Mouse (Mus musculus): ENCODE measurements around the gene Coa5. TPM values are rescaled to one million over a fixed set of nuclear protein-coding genes. Genes with fewer than 3 reads are reported as not detected.

Gene Coa5
- 74.4 and 75.4 TPM in 2 replicates for polyA plus RNA-seq (2016; fragmentation: Nextera tagmentation; extraction: Ambion mirVana)

DNA sequence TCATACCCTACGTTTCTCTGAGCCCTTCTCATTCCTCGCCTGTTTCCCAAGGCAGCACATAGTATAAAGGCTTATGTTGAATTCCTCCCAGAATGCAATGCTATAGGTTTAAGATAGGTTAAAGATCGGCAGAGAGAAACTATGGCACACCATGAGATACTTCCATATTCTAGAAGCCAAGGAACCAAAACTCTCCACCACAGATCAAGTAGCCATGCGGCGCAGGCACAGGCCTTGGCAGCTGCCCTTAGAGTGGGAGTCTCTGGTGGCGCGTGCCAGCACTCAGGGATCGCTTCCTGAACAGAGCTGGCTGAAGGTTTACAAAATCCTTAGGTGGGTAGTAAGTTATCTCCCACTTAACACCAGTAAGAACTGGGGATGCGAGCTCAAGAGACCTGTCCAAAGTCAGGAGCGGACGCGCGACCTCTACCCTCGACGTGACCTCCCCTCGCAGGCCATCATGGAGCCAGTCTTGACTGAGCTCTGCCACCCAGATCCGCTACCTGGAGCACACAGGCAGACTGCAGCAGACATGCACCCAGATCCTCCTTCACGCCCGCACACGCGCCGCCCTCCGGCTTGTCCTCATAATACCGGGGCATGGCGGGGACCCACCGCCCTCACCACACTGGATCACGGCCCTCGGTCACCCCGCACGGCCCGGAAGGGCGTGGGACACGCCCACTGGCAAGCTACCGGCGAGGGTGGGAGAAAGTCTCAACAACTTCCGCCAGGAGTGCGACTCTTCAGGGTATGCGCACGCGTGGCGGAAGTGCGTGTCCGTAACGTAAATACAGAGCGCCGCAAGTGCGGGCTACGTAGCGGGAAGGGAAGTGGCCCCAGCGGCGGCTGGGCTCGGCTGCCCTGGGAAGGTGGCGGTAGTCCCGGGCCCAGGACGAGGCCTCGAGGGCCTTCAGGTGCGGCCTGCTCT lies at the start of gene Coa5, which contains the start of gene Unc50:
TSS of gene Coa5 (minus strand) at position 738 of the 931 bp plus-strand sequence.
TSS of gene Unc50 (plus strand) at position 774 of the 931 bp plus-strand sequence.
- H3K4me1 ChIP-seq (replicated peaks), result peaks cover 21% of the 10 kb centered on the region
- peak; percentile 98 for ATAC-seq (ENCODE audit: insufficient number of reproducible peaks, low FRiP score)
- no peaks in the 10 kb centered on the region for H3K9me3 ChIP-seq (replicated peaks)
- peaks cover 49% of the 10 kb centered on the region for H3K36me3 ChIP-seq
- peak within 1 kb of the TSS; percentile 91 for H3K9ac ChIP-seq
- 2% methylated on average over 57 of the region's 57 CpGs for WGBS
- H3K27me3 ChIP-seq (replicated peaks), result no peaks in the 10 kb centered on the region
- H3K4me3 ChIP-seq, result peak within 1 kb of the TSS; percentile 96
- peak within 1 kb of the TSS; percentile 71 for H3K27ac ChIP-seq (ENCODE audit: poor library complexity, severe bottlenecking)
- H3K4me2 ChIP-seq, result peak within 1 kb of the TSS; percentile 85

DNA sequence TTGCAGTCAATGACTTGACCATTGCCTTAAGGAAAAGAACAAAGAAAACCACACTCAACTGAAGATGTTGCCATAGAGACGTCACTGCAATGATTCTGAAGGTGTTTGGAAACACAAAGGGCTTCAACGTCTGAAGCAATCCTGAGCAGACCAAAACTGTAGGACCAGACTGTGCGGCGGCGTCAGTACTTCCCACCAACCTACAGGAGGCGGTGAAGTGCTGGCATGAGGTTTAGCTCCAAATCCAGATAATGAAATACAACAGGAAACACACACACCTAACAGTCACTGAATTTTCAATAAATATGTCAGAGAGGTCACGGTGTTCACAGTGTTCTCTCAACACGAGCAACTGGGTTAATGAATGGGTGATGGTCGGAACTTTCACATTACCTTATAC lies 49.2 kb upstream of the Coa5 start:
- no peaks in the 10 kb centered on the region for H3K27me3 ChIP-seq (replicated peaks)
- no peak overlapping the region for H3K4me2 ChIP-seq
- 72% methylated on average over 9 of the region's 9 CpGs for WGBS
- no peak overlapping the region for H3K4me3 ChIP-seq
- H3K36me3 ChIP-seq, result no peaks in the 10 kb centered on the region
- ATAC-seq (ENCODE audit: insufficient number of reproducible peaks, low FRiP score), result no peak
- peaks cover 21% of the 10 kb centered on the region for H3K4me1 ChIP-seq (replicated peaks)
- H3K9ac ChIP-seq, result no peak overlapping the region
- H3K27ac ChIP-seq (ENCODE audit: poor library complexity, severe bottlenecking), result no peak overlapping the region
- no peaks in the 10 kb centered on the region for H3K9me3 ChIP-seq (replicated peaks)

DNA sequence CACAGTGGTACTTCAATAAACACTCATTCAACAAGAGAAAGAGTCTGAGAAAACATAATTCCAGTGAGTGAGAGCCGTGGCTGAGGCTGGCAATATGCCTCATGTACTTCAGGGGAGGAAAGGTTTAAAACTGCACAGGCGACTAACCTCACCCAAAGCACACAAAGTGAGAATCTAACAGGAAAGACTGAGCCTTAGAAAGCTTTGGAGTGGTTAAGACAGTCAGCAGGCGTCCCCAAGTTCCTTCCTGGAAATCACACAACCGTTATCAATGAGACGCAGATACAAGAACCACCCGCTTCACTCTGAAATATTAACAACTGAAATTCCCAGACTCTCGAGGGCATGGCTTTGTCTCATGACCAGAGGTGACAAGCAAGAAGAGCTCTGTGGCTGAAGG lies 48.5 kb upstream of the Coa5 start:
- WGBS, result 33% methylated on average over 7 of the region's 7 CpGs
- Histone ChIP-seq H3K4me2 (peak overlapping the region; percentile 49), H3K9me3 (replicated peaks) (no peaks in the 10 kb centered on the region), H3K36me3 (no peaks in the 10 kb centered on the region), H3K9ac (no peak overlapping the region), H3K4me3 (no peak overlapping the region), H3K27ac (ENCODE audit: poor library complexity, severe bottlenecking) (0 out of 2 replicates have a peak overlapping the region, but pooled peaks have one; percentile 1), H3K4me1 (replicated peaks) (peaks cover 25% of the 10 kb centered on the region), H3K27me3 (replicated peaks) (no peaks in the 10 kb centered on the region)
- 0 out of 2 replicates have a peak, but pooled peaks have one; percentile 22 for ATAC-seq (ENCODE audit: insufficient number of reproducible peaks, low FRiP score)

DNA sequence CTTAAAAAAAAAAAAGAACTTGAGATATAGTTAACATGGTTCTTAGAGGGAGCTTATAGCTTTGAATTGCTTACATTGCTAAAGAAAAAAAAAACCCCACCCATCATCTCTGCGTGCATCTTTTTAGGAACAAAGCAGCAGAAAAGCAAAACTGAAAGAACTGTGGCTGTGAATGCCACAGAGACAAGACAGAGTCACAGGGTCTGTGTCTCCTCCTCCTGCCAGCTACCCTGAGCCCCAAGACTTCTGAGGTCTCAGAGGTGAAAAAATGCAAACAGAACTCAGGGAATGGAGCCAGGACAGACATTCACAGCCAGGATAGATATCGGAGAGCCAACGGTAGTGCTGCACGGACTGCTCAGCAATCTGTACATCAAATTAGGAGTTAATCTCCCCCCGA lies 48.0 kb upstream of the Coa5 start:
- Histone ChIP-seq H3K4me2 (peak overlapping the region; percentile 49), H3K36me3 (no peaks in the 10 kb centered on the region), H3K4me3 (no peak overlapping the region), H3K4me1 (replicated peaks) (peaks cover 25% of the 10 kb centered on the region), H3K9ac (no peak overlapping the region), H3K9me3 (replicated peaks) (no peaks in the 10 kb centered on the region), H3K27ac (ENCODE audit: poor library complexity, severe bottlenecking) (0 out of 2 replicates have a peak overlapping the region, but pooled peaks have one; percentile 1), H3K27me3 (replicated peaks) (no peaks in the 10 kb centered on the region)
- 49% methylated on average over 5 of the region's 5 CpGs for WGBS
- 0 out of 2 replicates have a peak, but pooled peaks have one; percentile 45 for ATAC-seq (ENCODE audit: insufficient number of reproducible peaks, low FRiP score)

DNA sequence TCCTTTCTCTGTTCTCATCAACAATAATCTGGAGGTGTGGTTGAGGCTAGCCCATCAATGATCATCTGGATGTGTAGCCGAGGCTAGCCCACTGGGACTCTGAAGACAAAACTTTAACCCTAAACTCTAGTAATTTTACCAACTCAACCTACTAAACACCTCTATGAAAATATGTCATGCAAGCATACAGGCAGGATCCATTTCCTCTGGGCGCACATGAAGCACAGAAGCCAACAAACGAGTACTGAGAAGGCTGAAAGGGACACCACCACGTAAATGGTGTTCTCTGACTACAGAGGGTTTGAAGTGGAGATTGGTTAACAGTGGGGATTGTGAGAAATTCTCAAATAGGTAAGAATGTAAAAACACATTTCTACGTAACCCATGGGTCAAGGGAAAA lies 47.3 kb upstream of the Coa5 start:
- no peak for ATAC-seq (ENCODE audit: insufficient number of reproducible peaks, low FRiP score)
- 89% methylated on average over 5 of the region's 5 CpGs for WGBS
- no peak overlapping the region for H3K4me3 ChIP-seq
- no peak overlapping the region for H3K4me2 ChIP-seq
- H3K27ac ChIP-seq (ENCODE audit: poor library complexity, severe bottlenecking), result no peak overlapping the region
- no peak overlapping the region for H3K9ac ChIP-seq
- H3K36me3 ChIP-seq, result no peaks in the 10 kb centered on the region
- H3K27me3 ChIP-seq (replicated peaks), result no peaks in the 10 kb centered on the region
- peaks cover 25% of the 10 kb centered on the region for H3K4me1 ChIP-seq (replicated peaks)
- H3K9me3 ChIP-seq (replicated peaks), result no peaks in the 10 kb centered on the region

DNA sequence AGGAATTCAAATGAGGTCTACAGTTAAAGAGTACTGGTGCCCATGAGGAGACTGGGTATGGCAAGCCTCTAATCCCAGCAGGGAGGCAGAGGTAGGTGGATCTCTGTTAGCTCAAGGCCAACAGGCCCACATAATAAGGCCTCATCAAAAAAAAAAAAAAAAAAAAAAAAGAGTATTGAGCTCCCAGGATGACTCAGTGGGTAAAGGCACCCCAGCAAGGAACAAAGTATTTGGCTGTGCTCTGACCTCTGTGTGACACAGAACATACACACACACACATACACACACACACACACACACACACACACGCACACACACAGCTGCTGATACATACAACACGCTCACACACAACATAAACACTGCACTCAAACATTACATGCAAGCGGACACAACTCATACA lies 45.4 kb upstream of the Coa5 start:
- no peak overlapping the region for H3K27ac ChIP-seq (ENCODE audit: poor library complexity, severe bottlenecking)
- no peak for ATAC-seq (ENCODE audit: insufficient number of reproducible peaks, low FRiP score)
- H3K4me2 ChIP-seq, result no peak overlapping the region
- no peaks in the 10 kb centered on the region for H3K9me3 ChIP-seq (replicated peaks)
- H3K4me1 ChIP-seq (replicated peaks), result peaks cover 25% of the 10 kb centered on the region
- H3K4me3 ChIP-seq, result no peak overlapping the region
- no peak overlapping the region for H3K9ac ChIP-seq
- WGBS, result 85% methylated on average over 3 of the region's 3 CpGs
- no peaks in the 10 kb centered on the region for H3K36me3 ChIP-seq
- no peaks in the 10 kb centered on the region for H3K27me3 ChIP-seq (replicated peaks)

DNA sequence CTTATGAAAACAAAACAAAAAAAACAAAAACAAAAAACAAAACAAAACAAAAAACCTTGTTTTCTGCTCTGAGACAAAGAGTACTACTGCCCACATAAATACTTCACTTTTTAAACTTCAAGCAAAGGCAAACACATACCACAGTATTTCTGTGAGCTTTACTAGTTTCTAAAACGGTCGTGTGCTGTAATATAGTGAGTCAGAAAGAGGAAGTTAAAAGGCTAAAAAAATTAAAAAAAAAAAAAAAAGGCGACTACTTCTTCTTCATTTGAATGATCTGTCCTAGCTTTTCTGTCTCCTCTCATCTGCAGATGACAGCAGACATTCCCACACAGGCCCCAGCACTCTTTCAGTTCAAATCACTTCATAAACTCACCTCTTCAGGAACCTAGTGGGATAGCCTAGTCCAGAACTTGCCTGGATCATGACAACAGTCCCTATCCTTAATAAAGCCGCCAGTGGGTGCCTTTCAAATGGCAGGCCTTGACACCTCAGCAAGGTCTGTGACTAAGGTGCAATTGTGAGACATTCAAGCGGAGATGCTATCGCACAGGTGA lies 44.8 kb upstream of the Coa5 start:
- Histone ChIP-seq H3K9me3 (replicated peaks) (no peaks in the 10 kb centered on the region), H3K4me1 (replicated peaks) (peaks cover 25% of the 10 kb centered on the region), H3K27ac (ENCODE audit: poor library complexity, severe bottlenecking) (no peak overlapping the region), H3K27me3 (replicated peaks) (no peaks in the 10 kb centered on the region), H3K9ac (no peak overlapping the region), H3K4me2 (no peak overlapping the region), H3K36me3 (no peaks in the 10 kb centered on the region), H3K4me3 (no peak overlapping the region)
- 81% methylated on average over 6 of the region's 6 CpGs for WGBS
- ATAC-seq (ENCODE audit: insufficient number of reproducible peaks, low FRiP score), result no peak

DNA sequence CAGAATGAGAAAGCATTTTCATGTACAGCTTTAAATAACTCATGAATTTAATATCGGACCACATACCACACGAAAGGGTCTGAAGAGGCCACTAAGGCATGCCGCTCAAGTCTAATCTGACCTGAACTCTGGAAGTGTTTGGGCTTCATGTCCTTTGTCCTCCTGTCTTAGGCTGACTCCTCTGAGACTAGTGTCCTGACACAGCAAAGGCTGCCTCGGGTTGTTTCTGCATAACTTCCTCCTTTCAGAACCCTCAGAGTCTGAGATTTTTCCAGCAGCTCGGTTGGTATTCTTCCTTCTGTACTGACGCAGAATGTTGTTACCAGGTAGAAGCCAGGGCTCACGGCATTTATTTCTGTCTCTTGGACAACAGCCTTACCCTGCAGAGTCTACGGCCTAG lies 44.1 kb upstream of the Coa5 start:
- H3K4me3 ChIP-seq, result no peak overlapping the region
- WGBS, result 56% methylated on average over 8 of the region's 8 CpGs
- H3K27me3 ChIP-seq (replicated peaks), result no peaks in the 10 kb centered on the region
- H3K4me2 ChIP-seq, result no peak overlapping the region
- no peak overlapping the region for H3K27ac ChIP-seq (ENCODE audit: poor library complexity, severe bottlenecking)
- peaks cover 25% of the 10 kb centered on the region for H3K4me1 ChIP-seq (replicated peaks)
- ATAC-seq (ENCODE audit: insufficient number of reproducible peaks, low FRiP score), result no peak
- no peaks in the 10 kb centered on the region for H3K9me3 ChIP-seq (replicated peaks)
- no peak overlapping the region for H3K9ac ChIP-seq
- H3K36me3 ChIP-seq, result no peaks in the 10 kb centered on the region

DNA sequence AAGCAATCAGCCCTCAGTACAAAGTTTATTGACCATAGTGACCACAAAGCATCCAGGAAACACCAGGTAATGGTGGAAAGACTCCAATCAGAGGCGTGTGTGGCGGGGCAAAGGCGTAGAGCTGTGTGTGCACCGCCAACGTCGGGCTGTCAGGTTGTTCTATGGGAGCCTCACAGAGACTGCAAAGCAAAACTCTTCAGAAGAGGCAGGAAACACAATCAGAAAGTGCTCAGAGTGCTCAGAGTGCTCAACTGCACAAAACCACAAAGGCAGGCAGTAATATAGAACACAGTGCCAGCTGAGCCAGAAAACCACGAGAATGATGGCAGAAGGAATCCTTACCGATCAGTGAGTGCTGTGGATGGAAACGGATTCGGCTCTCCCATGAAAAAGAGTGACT lies 43.3 kb upstream of the Coa5 start:
- Histone ChIP-seq H3K9me3 (replicated peaks) (peaks cover 3% of the 10 kb centered on the region; the same call in 1 of the 2 replicates), H3K36me3 (no peaks in the 10 kb centered on the region), H3K4me2 (no peak overlapping the region), H3K27me3 (replicated peaks) (no peaks in the 10 kb centered on the region), H3K4me3 (no peak overlapping the region), H3K4me1 (replicated peaks) (peaks cover 17% of the 10 kb centered on the region), H3K27ac (ENCODE audit: poor library complexity, severe bottlenecking) (no peak overlapping the region), H3K9ac (no peak overlapping the region)
- 85% methylated on average over 10 of the region's 10 CpGs for WGBS
- ATAC-seq (ENCODE audit: insufficient number of reproducible peaks, low FRiP score), result no peak

DNA sequence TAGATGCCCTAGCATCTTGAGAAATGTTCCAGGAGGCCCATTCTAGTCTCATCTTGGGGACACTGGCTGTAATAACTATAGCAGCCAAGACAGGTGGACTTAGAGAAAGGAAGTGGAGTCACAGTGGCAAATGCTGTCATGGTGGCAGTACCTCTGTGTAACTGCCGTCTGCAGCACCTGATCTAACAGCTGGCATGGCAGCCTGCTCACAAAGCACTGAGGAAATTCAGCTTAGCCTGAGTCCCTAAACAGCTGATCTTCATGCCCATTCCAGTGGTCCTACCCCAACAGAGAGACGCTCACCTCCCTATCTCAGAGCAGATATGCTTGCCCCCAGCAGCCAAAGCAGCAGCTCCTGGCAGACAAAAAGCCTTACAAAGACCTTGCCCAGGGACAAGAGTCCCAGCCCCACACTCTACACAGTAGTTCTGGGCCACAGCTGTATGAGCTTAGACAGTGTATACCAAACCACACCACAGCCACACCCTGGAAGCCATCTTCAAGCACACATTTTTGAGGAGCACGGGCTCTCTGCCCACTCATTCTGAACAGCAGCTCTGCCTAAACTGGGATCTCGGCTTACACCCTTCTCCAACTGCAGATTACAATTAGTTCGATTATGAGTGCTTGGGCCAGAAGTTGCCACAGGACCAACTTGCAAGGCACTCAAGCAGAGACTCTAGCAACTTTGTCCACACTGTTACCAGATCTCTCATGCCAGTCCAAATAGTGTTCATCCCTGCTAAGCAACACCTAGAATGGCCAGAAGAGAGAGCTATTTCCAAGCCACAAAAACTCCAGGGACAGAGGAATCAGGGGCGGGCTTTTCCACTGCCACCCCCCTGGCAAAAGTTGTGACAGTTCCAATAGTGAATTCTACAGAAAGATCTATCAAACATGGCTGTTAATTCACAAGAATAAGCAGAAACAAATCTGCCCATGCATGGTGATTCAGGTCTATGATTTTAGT lies 41.6 kb upstream of the Coa5 start:
- WGBS, result 70% methylated on average over 6 of the region's 6 CpGs
- no peaks in the 10 kb centered on the region for H3K36me3 ChIP-seq
- no peaks in the 10 kb centered on the region for H3K27me3 ChIP-seq (replicated peaks)
- H3K4me2 ChIP-seq, result no peak overlapping the region
- ATAC-seq (ENCODE audit: insufficient number of reproducible peaks, low FRiP score), result no peak
- H3K27ac ChIP-seq (ENCODE audit: poor library complexity, severe bottlenecking), result no peak overlapping the region
- H3K4me3 ChIP-seq, result no peak overlapping the region
- H3K9me3 ChIP-seq (replicated peaks), result peaks cover 5% of the 10 kb centered on the region; the same call in 1 of the 2 replicates
- no peak overlapping the region for H3K9ac ChIP-seq
- peaks cover 7% of the 10 kb centered on the region for H3K4me1 ChIP-seq (replicated peaks)

All from heart, embryonic 12.5 days (tissue).